Mouse (Mus musculus) C2C12 (cell line): ENCODE results near the gene Smim6.

Experiments
- CEBPB ChIP-seq: IDR thresholded peaks from one replicate; pipeline ENCODE4 v1.6.1; 2011; ENCODE audit warnings: low read depth, mild to moderate bottlenecking, control low read depth, moderate library complexity
- CTCF ChIP-seq: IDR thresholded peaks from one replicate; pipeline ENCODE4 v1.5.1; 2011; ENCODE audit not compliant: control insufficient read depth, insufficient read depth, insufficient read length
- USF1 ChIP-seq: IDR thresholded peaks from one replicate; pipeline ENCODE4 v1.6.1; 2011; ENCODE audit warnings: low read depth, mild to moderate bottlenecking, control low read depth, moderate library complexity

DNA sequence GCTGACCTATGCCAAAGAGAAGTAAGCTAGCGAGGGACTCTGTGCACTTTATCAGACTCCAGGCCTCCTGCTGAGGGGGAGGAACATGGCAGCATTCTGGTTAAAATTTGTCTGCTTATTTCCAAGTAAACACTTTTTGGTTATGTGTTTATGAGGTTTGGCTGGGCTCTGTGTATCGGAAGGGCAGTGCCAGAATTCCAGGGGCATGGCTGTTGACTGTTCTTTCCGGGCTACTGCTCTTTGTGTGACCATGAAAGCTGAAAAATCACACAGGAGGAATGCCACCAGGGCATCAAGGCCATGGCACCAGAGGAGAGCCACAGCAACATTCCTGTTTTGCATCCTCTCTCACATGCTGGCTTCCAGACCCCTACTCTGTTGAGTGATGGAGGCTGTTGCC, 5.7 kb upstream of the Smim6 start:
- TF ChIP-seq CTCF, result no peak
- TF ChIP-seq USF1, result no peak
- no peak for TF ChIP-seq CEBPB
